In genomic region chr15:97849116-97849911, GRCm38 (mm10) we compare ENCODE assay signal across 8 mouse cellular contexts. TPM values are rescaled to one million over a fixed set of nuclear protein-coding genes. Genes with fewer than 3 reads are reported as not detected.
DNase-seq lines count a peak whose midpoint lies in the region; ATAC-seq and TF ChIP-seq lines count a peak whose summit lies in the region.

No protein-coding gene starts in this region.

- WGBS in forebrain, embryonic 14.5 days, result 8% methylated on average over 19 of the region's 19 CpGs
- 2% methylated on average over 19 of the region's 19 CpGs for WGBS in large intestine, adult 2 months
- 4% methylated on average over 19 of the region's 19 CpGs for WGBS in liver, embryonic 16.5 days (ENCODE audit: insufficient replicate concordance)
- WGBS in neural tube, embryonic 12.5 days, result 7% methylated on average over 19 of the region's 19 CpGs

- in situ Hi-C loops in ES-E14 (cut with MboI; ENCODE audit: low sequenced_read_pairs in 2 of 2, unreplicated experiment in 2 of 2), result no loop called here

- ATAC-seq in cerebellum, adult (ENCODE audit: insufficient number of reproducible peaks, low FRiP score, low TSS enrichment), result peak; percentile 77
- ATAC-seq in forebrain, embryonic 14.5 days, result peak; percentile 79
- peak; percentile 55 for ATAC-seq in liver, embryonic 16.5 days (ENCODE audit: low read depth)
- peak; percentile 53 for ATAC-seq in neural tube, embryonic 12.5 days (ENCODE audit: low FRiP score, low read depth)

- peak overlapping the region; percentile 59 for H3K4me2 ChIP-seq in forebrain, embryonic 14.5 days (ENCODE audit: low read length)
- peak overlapping the region; percentile 79 for H3K4me2 ChIP-seq in liver, embryonic 16.5 days (ENCODE audit: low read depth, low read length)
- peak overlapping the region; percentile 67 for H3K4me2 ChIP-seq in neural tube, embryonic 12.5 days (replicated peaks)

- peak overlapping the region; percentile 46 to 51 for H3K4me3 ChIP-seq in ES-E14 (ENCODE audit: insufficient read depth in 1 of 2, low read depth in 1 of 2, low read length in 2 of 2, poor library complexity in 1 of 2, severe bottlenecking in 1 of 2)
- H3K4me3 ChIP-seq in forebrain, embryonic 14.5 days (ENCODE audit: low read depth, low read length), result peak overlapping the region; percentile 27
- peak overlapping the region; percentile 59 for H3K4me3 ChIP-seq in liver, embryonic 16.5 days (ENCODE audit: low read depth, low read length)
- H3K4me3 ChIP-seq in neural tube, embryonic 12.5 days, result peak overlapping the region; percentile 28
- peak overlapping the region; percentile 74 for H3K4me3 ChIP-seq in testis, adult 2 months (ENCODE audit: control insufficient read depth, low read depth, low read length)

- H3K9me3 ChIP-seq in ES-E14 (ENCODE audit: control insufficient read depth, insufficient read depth, low read depth, low read length), result no peaks in the 10 kb centered on the region
- no peaks in the 10 kb centered on the region for H3K9me3 ChIP-seq in forebrain, embryonic 14.5 days (replicated peaks; ENCODE audit: control insufficient read depth, low read length)
- H3K9me3 ChIP-seq in liver, embryonic 16.5 days (replicated peaks; ENCODE audit: control insufficient read depth, low read length), result no peaks in the 10 kb centered on the region
- no peaks in the 10 kb centered on the region for H3K9me3 ChIP-seq in neural tube, embryonic 12.5 days

- peak; percentile 96 for DNase-seq in ES-E14 (ENCODE audit: low read depth, low spot score)
- peak; percentile 96 for DNase-seq in forebrain, embryonic 14.5 days (ENCODE audit: low spot score)
- peak; percentile 86 to 90 for DNase-seq in heart, postnatal 14 days
- peak; percentile 70 for DNase-seq in large intestine, adult 2 months (ENCODE audit: low read depth, low spot score)

- intact Hi-C loops in heart, postnatal 14 days (cut with DNase I), result loop anchor here (1.0 to 2.0 kb wide), 3 partner anchors 24 to 131 kb away; no protein-coding TSS in a partner anchor

- TF ChIP-seq CTCF in testis, adult 2 months (IDR thresholded peaks at IDR 0.05; ENCODE audit: control insufficient read depth, insufficient read depth, insufficient replicate concordance, low read depth, low read length), result peak; percentile 57; the same call in 1 of the 2 replicates

- TF ChIP-seq POLR2A in testis, adult 2 months (IDR thresholded peaks at IDR 0.05; ENCODE audit: control insufficient read depth, low read depth, low read length), result no peak

- H3K27me3 ChIP-seq in forebrain, embryonic 14.5 days (replicated peaks; ENCODE audit: control insufficient read depth, insufficient read depth, low read length), result no peaks in the 10 kb centered on the region
- H3K27me3 ChIP-seq in liver, embryonic 16.5 days (ENCODE audit: control insufficient read depth, insufficient read depth, low read depth, low read length), result no peaks in the 10 kb centered on the region
- no peaks in the 10 kb centered on the region for H3K27me3 ChIP-seq in neural tube, embryonic 12.5 days (replicated peaks)
- H3K27me3 ChIP-seq in testis, adult 2 months (ENCODE audit: control insufficient read depth, insufficient read depth, low read length), result no peaks in the 10 kb centered on the region

- H3K4me1 ChIP-seq in ES-E14 (ENCODE audit: control insufficient read depth in 2 of 2, insufficient read depth in 2 of 2, low read length in 2 of 2, poor library complexity in 1 of 2), result peaks cover 0 to 4% of the 10 kb centered on the region in 2 experiments; a peak in 1 of 4 replicates
- no peaks in the 10 kb centered on the region for H3K4me1 ChIP-seq in forebrain, embryonic 14.5 days (ENCODE audit: control insufficient read depth, insufficient read depth, low read length)
- H3K4me1 ChIP-seq in liver, embryonic 16.5 days (ENCODE audit: control insufficient read depth, low read depth, low read length), result peaks cover 61% of the 10 kb centered on the region
- no peaks in the 10 kb centered on the region for H3K4me1 ChIP-seq in neural tube, embryonic 12.5 days
- peaks cover 8% of the 10 kb centered on the region for H3K4me1 ChIP-seq in testis, adult 2 months (ENCODE audit: control insufficient read depth, insufficient read depth, low read length)

- H3K9ac ChIP-seq in ES-E14 (ENCODE audit: insufficient read depth, low read depth, low read length, poor library complexity, severe bottlenecking), result no peak overlapping the region
- H3K9ac ChIP-seq in forebrain, embryonic 14.5 days (ENCODE audit: low read length), result peak overlapping the region; percentile 46
- H3K9ac ChIP-seq in liver, embryonic 16.5 days (ENCODE audit: low read depth, low read length), result peak overlapping the region; percentile 53
- 0 out of 2 replicates have a peak overlapping the region, but pooled peaks have one; percentile 8 for H3K9ac ChIP-seq in neural tube, embryonic 12.5 days

- no peaks in the 10 kb centered on the region for H3K36me3 ChIP-seq in ES-E14 (ENCODE audit: control insufficient read depth, insufficient read depth, low read length, poor library complexity, severe bottlenecking)
- H3K36me3 ChIP-seq in forebrain, embryonic 14.5 days (ENCODE audit: control insufficient read depth, insufficient read depth, low read length), result no peaks in the 10 kb centered on the region
- no peaks in the 10 kb centered on the region for H3K36me3 ChIP-seq in liver, embryonic 16.5 days (ENCODE audit: control insufficient read depth, insufficient read depth)
- no peaks in the 10 kb centered on the region for H3K36me3 ChIP-seq in neural tube, embryonic 12.5 days
- no peaks in the 10 kb centered on the region for H3K36me3 ChIP-seq in testis, adult 2 months (ENCODE audit: control insufficient read depth, insufficient read depth, low read length)

- no peak overlapping the region for H3K27ac ChIP-seq in ES-E14 (ENCODE audit: insufficient read depth, low read depth, low read length, poor library complexity, severe bottlenecking)
- H3K27ac ChIP-seq in forebrain, embryonic 14.5 days (ENCODE audit: low read depth, low read length), result no peak overlapping the region
- peak overlapping the region; percentile 70 for H3K27ac ChIP-seq in liver, embryonic 16.5 days (ENCODE audit: low read length)
- no peak overlapping the region for H3K27ac ChIP-seq in neural tube, embryonic 12.5 days
- H3K27ac ChIP-seq in testis, adult 2 months (ENCODE audit: control insufficient read depth, insufficient read depth, low read depth, low read length), result peak overlapping the region; percentile 68

TF ChIP-seq in ES-E14, 5 proteins besides CTCF, POLR2A, EP300 and RAD21:
- TF ChIP-seq ZNF384 (IDR thresholded peaks at IDR 0.05; ENCODE audit: low read depth, low read length) (peak; percentile 19; the same call in 1 of the 2 replicates), MAFK (IDR thresholded peaks at IDR 0.05; ENCODE audit: insufficient read depth, low read depth, low read length) (no peak), CHD2 (IDR thresholded peaks at IDR 0.05; ENCODE audit: low read depth, low read length) (no peak), ZC3H11A (IDR thresholded peaks at IDR 0.05; ENCODE audit: borderline replicate concordance, low read depth, low read length) (no peak), HCFC1 (IDR thresholded peaks at IDR 0.05; ENCODE audit: borderline replicate concordance, insufficient read depth, low read length) (no peak)

RNA-seq across cellular contexts. Expression of gene Hdac7, which starts 5.0 kb away (rescaled TPM):
- 4.4 and 7.4 TPM in 2 replicates for total RNA-seq in ES-E14 (2012; rRNA removed)
- polyA plus RNA-seq in forebrain, embryonic 14.5 days (2014; fragmentation: Nextera tagmentation; extraction: Ambion mirVana), result 19.5 and 20.0 TPM in 2 replicates
- 10 to 100 TPM; 45.9 to 52.5 TPM for total RNA-seq in heart, postnatal 14 days (2021)
- 22.9 and 23.1 TPM in 2 replicates for polyA plus RNA-seq in large intestine, adult 2 months (2012; rRNA removed)
- 4.7 and 5.8 TPM in 2 replicates for polyA plus RNA-seq in liver, embryonic 16.5 days (2015; fragmentation: Nextera tagmentation; extraction: Ambion mirVana)
- polyA plus RNA-seq in neural tube, embryonic 12.5 days (2016; fragmentation: Nextera tagmentation; extraction: Ambion mirVana), result 28.9 and 29.7 TPM in 2 replicates
- polyA plus RNA-seq in testis, adult 2 months (2012; rRNA removed), result 6.1 and 6.5 TPM in 2 replicates

Comparison
In these comparisons a context has a peak if more than half of its experiments do, and no peak if none do; other contexts are left out.
1. H3K27ac ChIP-seq: peak in liver, embryonic 16.5 days (single experiment) and testis, adult 2 months (single experiment); none in ES-E14 (single experiment), forebrain, embryonic 14.5 days (single experiment) and neural tube, embryonic 12.5 days (single experiment).
2. Peak in every context shown above with its lines, with median percentiles within 50 percentile points of each other: DNase-seq, H3K4me3 ChIP-seq, ATAC-seq and H3K4me2 ChIP-seq.